Mouse (Mus musculus) regulatory T cell (primary cell): ENCODE results near the gene Ttn.
"Not testable (repeated sequence)": the region's sequence is repeated elsewhere in the genome, so short reads cannot be mapped to it uniquely, and the experiment has no call there.

Experiments
- in situ Hi-C: fragments of 300-600 bp; cut with MboI, MseI; formaldehyde crosslinking; loops from one replicate; pipeline ENCODE4 v1.15.1; 2025; ENCODE audit warnings: high pct_unique_total_duplicates

Ttn gene

DNA sequence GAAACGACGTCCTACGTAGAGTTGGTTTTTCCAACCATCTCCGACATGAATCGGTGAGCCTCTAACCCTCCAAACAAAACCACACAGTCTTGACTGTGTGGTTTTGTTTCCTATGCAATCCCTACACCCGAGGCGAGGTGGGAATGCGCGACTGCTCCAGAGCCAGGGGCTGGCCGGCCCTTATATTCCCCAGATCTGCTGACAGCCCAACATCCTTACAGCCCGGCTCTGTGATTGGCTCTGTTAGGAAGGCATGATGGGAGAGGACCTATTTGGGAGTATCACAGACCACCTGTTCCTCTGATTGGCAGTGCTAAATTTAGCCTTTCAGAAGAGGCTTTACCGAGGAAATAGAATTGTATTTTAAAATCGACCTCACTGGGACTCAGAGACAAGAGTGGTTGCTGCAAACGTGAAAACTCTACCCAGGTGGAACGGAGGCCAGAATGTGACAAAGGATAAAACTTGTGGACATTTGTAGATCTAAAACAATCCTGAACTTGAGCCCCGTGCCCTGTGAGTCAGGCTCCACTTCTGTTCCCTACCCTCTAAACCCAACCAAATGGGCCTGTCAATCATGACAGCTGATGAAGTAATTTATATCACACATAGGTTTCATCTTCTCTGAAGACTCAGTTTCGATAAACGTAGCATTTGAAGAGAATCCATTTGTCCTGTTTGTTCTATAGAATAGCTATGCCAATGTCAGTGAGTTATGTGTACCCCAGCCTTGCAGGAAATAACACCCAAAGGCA lies at the start of gene Ttn:
Gene Ttn, minus strand, starts transcription at position 157 of the 755 bp plus-strand sequence.
- in situ Hi-C loops = no loop called here

GRCm38 (mm10) chr2:77020649-77021048 lies 38.3 kb upstream of the Ttn start:
- in situ Hi-C loops = no loop called here

DNA sequence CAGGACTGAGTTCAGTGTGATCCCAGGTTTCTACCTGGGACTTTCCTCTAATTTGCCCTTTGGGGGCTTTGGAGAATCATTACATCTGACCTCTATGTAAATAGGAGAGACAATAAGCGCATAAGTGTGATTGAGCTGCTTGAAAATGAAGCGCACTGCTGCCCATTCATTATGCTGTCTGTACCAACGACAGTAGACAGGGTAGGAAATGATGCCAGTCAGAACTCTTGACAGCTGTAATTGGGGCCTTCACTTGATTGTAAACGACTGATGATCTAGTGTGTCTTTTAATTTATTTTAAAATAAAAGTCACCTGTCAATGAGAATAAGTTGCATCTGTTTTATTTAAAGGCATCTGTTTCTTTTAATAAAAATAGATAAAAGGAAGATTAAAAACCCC lies 35.4 kb upstream of the Ttn start:
- in situ Hi-C loops = no loop called here

DNA sequence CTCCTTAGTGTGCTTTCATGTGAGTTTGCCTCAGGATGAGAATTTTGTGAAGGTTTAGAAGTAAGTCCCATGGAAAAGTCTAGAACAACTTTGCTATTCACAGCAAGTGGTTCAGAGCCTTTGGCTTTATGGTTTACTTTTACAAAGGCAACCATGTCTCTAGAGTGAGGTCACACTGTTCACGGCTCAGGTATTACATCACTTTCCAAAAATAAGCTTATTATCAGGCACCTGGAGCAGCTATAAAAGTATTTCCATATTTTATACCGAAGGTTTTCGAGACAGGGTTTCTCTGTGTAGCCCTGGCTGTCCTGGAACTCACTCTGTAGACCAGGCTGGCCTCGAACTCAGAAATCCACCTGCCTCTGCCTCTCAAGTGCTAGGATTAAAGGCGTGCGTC lies 31.1 kb upstream of the Ttn start:
- in situ Hi-C loops = not testable (repeated sequence)

DNA sequence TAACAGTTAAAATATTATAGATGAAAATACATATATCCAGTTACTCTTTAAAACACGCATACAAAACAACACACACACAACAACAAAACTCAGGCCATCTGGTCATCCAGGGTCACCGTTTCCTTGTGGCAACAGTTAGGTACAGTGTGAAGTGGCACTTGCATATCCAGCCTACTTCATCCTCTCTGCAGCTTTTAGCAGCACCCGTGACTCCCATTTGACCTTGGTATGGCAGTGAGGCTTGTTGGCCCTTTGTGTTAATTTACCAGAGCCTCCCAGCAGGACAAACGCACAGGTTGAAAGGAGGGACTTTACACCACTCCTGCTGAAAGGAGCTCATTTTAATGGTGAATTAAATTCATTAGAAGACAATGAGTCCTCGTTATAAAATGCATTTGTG lies 29.6 kb upstream of the Ttn start:
- in situ Hi-C loops = no loop called here

- in situ Hi-C loops = no loop called here
Measured at GRCm38 (mm10) chr2:77007015-77007414, 24.7 kb upstream of the Ttn start.

DNA sequence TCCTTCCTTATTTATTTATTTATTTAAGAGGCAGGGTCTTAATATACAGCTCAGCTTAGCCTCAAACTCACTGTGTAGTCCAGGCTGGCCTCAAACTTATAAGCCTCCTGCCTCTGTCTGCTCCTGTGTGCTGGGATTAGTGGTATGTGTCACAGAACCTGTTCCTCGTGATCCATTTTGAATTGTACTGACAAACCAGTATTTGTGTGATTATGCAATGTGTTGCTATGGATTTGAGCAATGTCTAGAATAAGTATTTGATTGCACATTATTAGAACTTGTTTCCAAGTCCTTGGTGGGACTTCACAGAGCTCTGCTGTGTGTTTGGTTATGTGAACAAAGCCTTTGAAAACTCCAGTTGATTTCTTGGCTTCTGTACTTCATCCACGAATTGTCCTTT lies 20.8 kb upstream of the Ttn start:
- in situ Hi-C loops = no loop called here

GRCm38 (mm10) chr2:76998351-76998750 lies 16.0 kb upstream of the Ttn start:
- in situ Hi-C loops = no loop called here

DNA sequence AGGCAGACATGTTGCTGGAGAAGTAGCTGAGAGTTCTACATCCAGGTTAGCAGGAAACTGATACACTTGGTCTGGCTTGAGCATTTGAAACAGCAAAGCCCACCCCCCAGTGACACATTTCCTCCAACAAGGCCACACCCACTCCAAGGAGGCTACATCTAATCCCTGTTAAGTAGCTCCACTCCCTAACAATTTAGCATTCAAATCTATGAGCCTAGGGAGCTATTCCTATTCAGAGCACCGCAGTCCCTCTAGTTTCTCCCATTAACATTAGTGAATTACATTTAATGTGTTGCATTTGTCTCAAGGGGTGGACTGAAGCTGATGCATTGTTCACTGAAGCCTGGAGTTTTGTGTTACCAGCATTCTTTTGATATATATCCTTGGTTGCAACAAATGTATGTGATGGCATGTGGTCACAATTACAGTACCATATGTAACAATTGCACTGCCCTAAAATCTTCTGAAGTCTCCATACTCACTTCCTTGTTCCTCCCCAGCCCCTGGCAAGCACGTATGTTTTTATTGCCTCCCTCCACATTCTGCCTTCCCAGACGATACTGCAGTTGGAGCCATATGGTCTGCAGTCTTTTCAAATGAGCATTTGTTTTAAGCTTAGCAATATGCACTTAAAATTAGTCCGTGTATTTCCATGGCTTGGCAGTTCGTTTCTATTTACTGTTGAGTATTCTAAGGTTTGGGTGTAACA lies 10.3 kb upstream of the Ttn start:
- in situ Hi-C loops = no loop called here

DNA sequence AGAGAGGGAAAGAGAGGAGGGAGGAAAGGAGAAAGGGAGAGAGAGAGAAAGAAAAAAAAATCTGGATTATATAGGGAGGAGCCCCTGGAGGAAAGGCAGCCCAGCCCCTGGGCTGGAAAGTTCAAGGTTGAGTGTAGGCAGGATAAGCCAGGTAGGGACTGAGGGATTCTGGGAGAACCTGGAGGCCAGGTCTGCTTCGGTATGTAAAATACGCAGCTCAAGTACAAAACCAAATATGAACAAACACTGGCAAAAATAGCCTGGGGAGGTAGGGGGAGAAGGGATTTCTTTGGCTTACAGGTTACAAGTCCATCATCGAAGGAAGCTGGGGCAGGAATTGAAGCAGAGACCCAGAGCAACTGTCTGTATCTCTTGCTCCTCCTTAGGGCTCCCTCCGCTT lies 5.0 kb upstream of the Ttn start:
- in situ Hi-C loops = no loop called here

DNA sequence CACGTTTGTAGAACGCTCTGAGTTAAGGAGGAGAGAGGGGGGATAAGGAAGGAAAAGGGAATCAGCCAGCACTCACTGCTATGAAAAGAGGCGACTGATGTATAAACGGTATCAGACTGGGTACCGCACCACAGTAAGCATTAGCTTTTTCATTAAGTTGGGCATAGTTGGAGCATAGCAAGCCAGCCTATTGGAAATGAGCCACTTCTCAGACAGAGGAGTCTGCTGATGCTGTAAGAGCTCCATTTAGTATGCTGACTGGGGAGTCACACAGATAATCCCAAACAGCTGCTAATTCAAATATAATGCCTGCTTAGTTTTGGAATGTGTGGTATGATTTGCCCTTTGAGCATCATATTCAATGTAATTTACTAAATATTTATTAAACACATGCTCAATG lies 2.0 kb upstream of the Ttn start:
- in situ Hi-C loops = no loop called here

GRCm38 (mm10) chr2:76983601-76984000 lies 1.3 kb upstream of the Ttn start:
- in situ Hi-C loops = no loop called here

DNA sequence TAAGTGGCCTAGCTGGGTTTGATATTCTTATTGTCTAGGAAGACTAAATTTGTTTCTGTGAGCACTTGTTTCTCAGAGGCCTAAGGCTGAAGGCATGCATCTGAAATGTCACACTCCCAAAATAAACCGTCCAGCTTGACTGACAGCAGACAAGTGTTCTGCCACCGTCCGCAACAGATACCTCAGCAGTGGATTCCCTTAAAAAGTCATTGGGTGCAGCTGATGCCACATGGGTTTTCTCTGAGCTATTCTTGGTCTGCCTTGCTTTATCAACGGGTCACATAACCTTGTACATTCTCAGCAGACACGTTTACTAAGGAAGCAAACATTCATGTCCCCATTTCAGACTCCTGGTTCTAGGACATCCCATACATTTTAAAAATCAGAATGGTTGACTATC lies 630 bp downstream of the Ttn start:
- in situ Hi-C loops = no loop called here

GRCm38 (mm10) chr2:76980146-76980545 lies 2.2 kb downstream of the Ttn start:
- in situ Hi-C loops = no loop called here

GRCm38 (mm10) chr2:76977650-76978049 lies 4.7 kb downstream of the Ttn start:
- in situ Hi-C loops = loop anchor here (10.0 kb wide), 1 partner anchor 367 kb away; no protein-coding TSS in a partner anchor

DNA sequence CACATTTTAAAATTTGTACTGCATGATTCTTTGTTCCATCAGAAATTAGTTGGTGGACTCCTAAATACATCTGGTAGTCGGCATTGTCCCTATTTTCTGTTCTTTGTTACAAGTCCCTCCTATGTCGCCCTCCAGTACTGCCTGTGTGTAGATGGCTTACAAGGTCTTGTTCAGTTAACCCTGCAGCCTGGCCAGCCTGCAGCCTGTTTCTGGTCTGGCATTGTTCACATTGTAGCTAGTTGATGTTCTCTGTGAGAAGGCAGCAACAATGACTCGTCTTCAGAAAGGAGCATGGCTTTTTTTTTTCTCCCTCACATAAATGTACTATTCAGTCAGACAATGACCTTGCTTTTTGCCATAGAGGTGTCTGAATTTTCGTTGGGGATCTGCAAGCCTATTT lies 10.3 kb downstream of the Ttn start:
- in situ Hi-C loops = loop anchor here (10.0 kb wide), 1 partner anchor 373 kb away; no protein-coding TSS in a partner anchor

- in situ Hi-C loops = loop anchor here (10.0 kb wide), 1 partner anchor 374 kb away; no protein-coding TSS in a partner anchor
Measured at GRCm38 (mm10) chr2:76971069-76971468, 11.3 kb downstream of the Ttn start.

GRCm38 (mm10) chr2:76970669-76971068 lies 11.7 kb downstream of the Ttn start:
- in situ Hi-C loops = loop anchor here (10.0 kb wide), 1 partner anchor 374 kb away; no protein-coding TSS in a partner anchor

DNA sequence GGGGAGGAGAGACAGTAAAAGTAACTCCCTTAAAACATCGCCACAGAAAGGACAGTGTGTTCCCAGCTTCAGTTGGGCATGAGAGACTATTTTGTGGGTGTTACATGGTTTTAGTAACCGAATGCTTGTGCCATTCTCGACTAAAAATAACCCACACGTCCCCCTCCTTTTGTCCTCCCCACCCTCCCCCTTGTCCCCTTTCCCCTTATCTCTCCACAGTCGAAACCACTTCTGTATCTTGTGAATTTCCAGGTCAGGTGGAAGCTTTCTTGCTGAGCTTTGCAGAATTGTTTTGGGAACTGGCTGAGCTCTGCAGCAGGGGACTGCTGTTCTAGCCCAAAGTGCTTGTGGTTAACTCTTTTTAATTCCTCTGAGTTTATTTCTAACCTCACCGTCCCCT lies 12.1 kb downstream of the Ttn start:
- in situ Hi-C loops = loop anchor here (10.0 kb wide), 1 partner anchor 375 kb away; no protein-coding TSS in a partner anchor

DNA sequence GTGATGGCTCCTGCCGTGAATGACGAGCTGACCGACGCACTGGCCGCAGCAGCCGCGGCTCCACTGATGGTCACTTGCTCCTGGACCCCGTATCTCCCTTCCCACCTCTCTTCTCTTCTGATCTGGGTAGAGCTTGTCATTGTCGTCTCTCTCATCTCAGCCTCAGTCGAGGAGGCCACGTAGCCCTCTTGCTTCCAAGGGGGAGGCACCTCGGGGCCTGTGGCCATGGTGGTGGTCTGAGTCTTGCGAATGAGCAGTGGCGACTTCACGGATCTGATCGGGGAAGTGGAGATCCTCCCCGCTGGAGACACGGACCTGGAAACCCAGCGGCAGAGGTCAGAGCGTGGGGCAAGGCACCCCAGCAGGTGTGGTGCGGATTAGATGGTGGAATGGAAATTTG lies 12.7 kb downstream of the Ttn start:
- in situ Hi-C loops = loop anchor here (10.0 kb wide), 1 partner anchor 375 kb away; no protein-coding TSS in a partner anchor

DNA sequence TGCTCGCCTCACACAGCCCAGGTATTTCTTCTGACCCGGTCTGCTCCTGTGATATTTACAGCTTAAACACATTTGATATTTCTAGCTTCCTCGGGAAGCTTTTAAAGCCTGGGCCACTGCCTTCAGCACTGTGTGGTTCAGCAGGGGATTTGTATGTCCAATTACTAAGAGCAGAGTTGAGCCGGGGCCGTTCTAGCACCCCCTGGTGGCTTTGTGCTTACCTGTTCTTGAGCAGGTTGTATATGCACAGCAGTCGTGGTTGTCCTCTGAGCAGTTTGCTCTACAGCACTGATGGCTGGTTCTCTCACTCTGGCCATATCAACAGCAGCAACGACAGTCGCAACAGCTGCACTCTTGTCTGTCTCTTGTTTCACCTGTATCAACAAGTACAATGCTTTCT lies 13.4 kb downstream of the Ttn start:
- in situ Hi-C loops = no loop called here

DNA sequence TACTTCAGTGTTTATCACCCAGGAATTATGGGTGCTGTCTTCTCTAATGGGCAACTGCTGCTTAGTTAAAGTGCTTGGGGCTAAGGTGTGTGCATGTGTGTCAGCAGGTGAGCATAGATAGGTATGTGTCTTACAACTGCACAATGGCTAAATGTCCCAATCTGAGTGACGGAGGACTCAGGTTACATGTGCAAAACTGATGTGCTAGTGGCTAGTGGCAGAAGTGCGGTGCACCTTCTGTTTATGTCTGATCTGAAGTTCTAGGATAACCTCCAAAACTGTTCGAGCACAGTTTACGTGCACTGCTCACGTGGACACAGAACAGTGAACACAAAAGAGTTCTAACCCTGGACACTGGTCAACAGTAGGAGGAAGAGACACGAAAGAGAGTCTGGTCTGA lies 15.8 kb downstream of the Ttn start:
- in situ Hi-C loops = no loop called here

DNA sequence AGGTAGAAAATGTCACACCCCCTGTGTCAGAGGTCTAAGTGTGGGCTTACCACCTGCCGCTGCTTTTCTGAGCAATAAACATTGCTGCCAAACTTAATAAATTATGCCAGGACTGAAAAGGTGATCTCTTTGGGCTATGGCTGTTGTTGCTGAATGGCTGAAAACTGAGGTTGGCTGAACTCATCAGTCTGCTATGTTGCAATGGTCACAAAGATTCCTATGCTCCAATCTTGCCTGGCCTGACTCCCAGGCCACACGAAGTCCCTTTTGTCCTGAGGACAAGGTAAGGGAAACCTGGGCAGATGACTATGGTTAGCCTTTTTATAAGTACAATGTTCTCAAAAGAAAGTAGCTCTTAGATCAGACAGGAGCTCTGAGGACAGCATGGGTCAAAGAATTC lies 16.3 kb downstream of the Ttn start:
- in situ Hi-C loops = no loop called here
